8 mouse cellular contexts compared by ENCODE assay signal in the genomic region with DNA sequence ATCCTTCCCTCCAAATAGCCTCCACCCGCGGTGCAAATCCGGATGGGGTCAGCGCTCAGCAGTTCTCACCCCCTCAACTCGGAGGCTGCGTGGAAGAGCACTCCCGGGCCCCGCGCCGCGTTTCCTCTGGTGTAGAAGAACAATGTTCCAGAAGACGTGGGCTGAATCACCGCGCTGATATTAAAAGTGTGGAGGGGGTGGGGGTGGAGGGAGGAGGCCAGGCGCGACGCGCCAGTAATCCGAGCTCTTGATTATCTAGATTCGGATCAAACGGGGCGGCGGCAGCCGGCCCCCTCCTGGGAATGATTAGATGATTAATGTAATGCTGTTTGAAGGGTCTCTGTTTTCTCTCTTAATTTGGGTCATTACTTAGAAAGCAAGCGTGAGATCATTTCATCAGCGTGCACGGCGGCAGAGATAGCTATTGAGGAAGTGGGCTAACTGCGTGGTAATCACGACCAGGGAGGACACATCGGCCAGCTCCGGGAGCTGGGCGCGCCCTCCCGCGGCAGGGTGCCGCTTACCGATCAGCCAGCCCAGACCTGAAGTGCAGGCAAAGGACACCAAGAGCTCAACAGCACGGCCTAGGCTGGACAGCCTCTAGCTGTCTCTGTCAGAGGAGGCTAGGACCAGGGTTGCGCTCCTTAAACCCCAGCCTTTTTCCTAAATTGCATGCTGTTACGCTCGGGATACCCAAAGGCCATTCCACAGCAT. TPM values are rescaled to one million over a fixed set of nuclear protein-coding genes. Genes with fewer than 3 reads are reported as not detected.
DNase-seq lines count a peak whose midpoint lies in the region; ATAC-seq lines count a peak whose summit lies in the region.

No protein-coding gene starts in this region.

- intact Hi-C loops in heart, postnatal 25 days (cut with DNase I), result no loop called here

- under 1% methylated on average over 42 of the region's 42 CpGs for WGBS in heart, embryonic 11.5 days (ENCODE audit: insufficient replicate concordance)
- under 1% methylated on average over 41 of the region's 42 CpGs for WGBS in embryonic facial prominence, embryonic 14.5 days
- WGBS in limb, embryonic 13.5 days, result under 1% methylated on average over 42 of the region's 42 CpGs

- H3K9me3 ChIP-seq in heart, embryonic 11.5 days (replicated peaks; ENCODE audit: control insufficient read depth, low read length), result no peaks in the 10 kb centered on the region
- no peaks in the 10 kb centered on the region for H3K9me3 ChIP-seq in embryonic facial prominence, embryonic 14.5 days (ENCODE audit: control insufficient read depth, low read length)
- no peaks in the 10 kb centered on the region for H3K9me3 ChIP-seq in limb, embryonic 13.5 days

- H3K4me1 ChIP-seq in heart, embryonic 11.5 days (ENCODE audit: control insufficient read depth, insufficient read depth, low read length), result peaks cover 14% of the 10 kb centered on the region; the same call in 1 of the 2 replicates
- H3K4me1 ChIP-seq in embryonic facial prominence, embryonic 14.5 days (ENCODE audit: control insufficient read depth, insufficient read depth, low read length), result no peaks in the 10 kb centered on the region
- peaks cover 28% of the 10 kb centered on the region for H3K4me1 ChIP-seq in limb, embryonic 13.5 days

- H3K4me3 ChIP-seq in heart, embryonic 11.5 days (ENCODE audit: low read depth, low read length), result peak overlapping the region; percentile 16
- no peak overlapping the region for H3K4me3 ChIP-seq in embryonic facial prominence, embryonic 14.5 days (ENCODE audit: low read depth, low read length)
- H3K4me3 ChIP-seq in limb, embryonic 13.5 days, result peak overlapping the region; percentile 2

- no peak for DNase-seq in heart, postnatal 25 days (ENCODE audit: low spot score)
- peak; percentile 28 for DNase-seq in ES-CJ7 (ENCODE audit: low read depth, low spot score)
- DNase-seq in embryonic facial prominence, embryonic 14.5 days (ENCODE audit: low spot score), result peak; percentile 48
- no peak for DNase-seq in c-Kit-positive CD71-positive TER-119-positive erythroid progenitor cells, embryonic 14.5 days (ENCODE audit: low spot score)
- DNase-seq in spleen, adult 12 weeks (ENCODE audit: low spot score), result no peak
- no peak for DNase-seq in lung, postnatal 4 days

- H3K4me2 ChIP-seq in heart, embryonic 11.5 days, result peak overlapping the region; percentile 32
- peak overlapping the region; percentile 21 for H3K4me2 ChIP-seq in embryonic facial prominence, embryonic 14.5 days (ENCODE audit: low read depth, low read length)
- 0 out of 2 replicates have a peak overlapping the region, but pooled peaks have one; percentile 16 for H3K4me2 ChIP-seq in limb, embryonic 13.5 days (replicated peaks)

- H3K27me3 ChIP-seq in heart, embryonic 11.5 days (ENCODE audit: control insufficient read depth, insufficient read depth, low read length), result peaks cover 94% of the 10 kb centered on the region
- peaks cover 100% of the 10 kb centered on the region for H3K27me3 ChIP-seq in embryonic facial prominence, embryonic 14.5 days (replicated peaks; ENCODE audit: control insufficient read depth, insufficient read depth, low read length)
- peaks cover 100% of the 10 kb centered on the region for H3K27me3 ChIP-seq in limb, embryonic 13.5 days

- H3K36me3 ChIP-seq in heart, embryonic 11.5 days (ENCODE audit: control insufficient read depth, insufficient read depth, low read length), result no peaks in the 10 kb centered on the region
- no peaks in the 10 kb centered on the region for H3K36me3 ChIP-seq in embryonic facial prominence, embryonic 14.5 days (ENCODE audit: control insufficient read depth, insufficient read depth, low read length)
- no peaks in the 10 kb centered on the region for H3K36me3 ChIP-seq in limb, embryonic 13.5 days

- H3K9ac ChIP-seq in heart, embryonic 11.5 days (ENCODE audit: low read depth, low read length), result no peak overlapping the region
- H3K9ac ChIP-seq in embryonic facial prominence, embryonic 14.5 days (ENCODE audit: low read depth, low read length), result no peak overlapping the region
- no peak overlapping the region for H3K9ac ChIP-seq in limb, embryonic 13.5 days

- ATAC-seq in heart, embryonic 11.5 days (replicated peaks; ENCODE audit: insufficient number of reproducible peaks, low FRiP score, low TSS enrichment), result no peak
- peak; percentile 16; the same call in 1 of the 2 replicates for ATAC-seq in embryonic facial prominence, embryonic 14.5 days (ENCODE audit: low read depth)
- no peak for ATAC-seq in limb, embryonic 13.5 days (ENCODE audit: low FRiP score, low read depth)

- H3K27ac ChIP-seq in heart, embryonic 11.5 days (ENCODE audit: low read depth, low read length), result no peak overlapping the region
- H3K27ac ChIP-seq in embryonic facial prominence, embryonic 14.5 days (replicated peaks; ENCODE audit: low read depth, low read length), result no peak overlapping the region
- H3K27ac ChIP-seq in limb, embryonic 13.5 days, result no peak overlapping the region

RNA-seq across cellular contexts. Expression of a gene that starts 6.8 kb away (rescaled TPM):
- polyA plus RNA-seq in heart, embryonic 11.5 days (2014; fragmentation: Nextera tagmentation; extraction: Ambion mirVana), result 0.14 TPM in 1 of 2 replicates, not detected in the other
- not detected for total RNA-seq in heart, postnatal 25 days (2021)
- 0.51 TPM in 1 of 2 replicates, not detected in the other for polyA plus RNA-seq in embryonic facial prominence, embryonic 14.5 days (2014; fragmentation: Nextera tagmentation; extraction: Ambion mirVana)
- 0.14 and 0.31 TPM in 2 replicates for polyA plus RNA-seq in limb, embryonic 13.5 days (2015; fragmentation: Nextera tagmentation; extraction: Ambion mirVana)

RNA-seq across cellular contexts. Expression of a gene that starts 57.3 kb away (rescaled TPM):
- polyA plus RNA-seq in heart, embryonic 11.5 days (2014; fragmentation: Nextera tagmentation; extraction: Ambion mirVana), result 25.0 and 25.4 TPM in 2 replicates
- total RNA-seq in heart, postnatal 25 days (2021), result 10 to 100 TPM; 19.7 to 24.1 TPM
- polyA plus RNA-seq in embryonic facial prominence, embryonic 14.5 days (2014; fragmentation: Nextera tagmentation; extraction: Ambion mirVana), result 42.7 and 48.7 TPM in 2 replicates
- 41.8 and 42.7 TPM in 2 replicates for polyA plus RNA-seq in limb, embryonic 13.5 days (2015; fragmentation: Nextera tagmentation; extraction: Ambion mirVana)

RNA-seq across cellular contexts. Expression of a gene that starts 57.5 kb away (rescaled TPM):
- 0.07 TPM in 1 of 2 replicates, not detected in the other for polyA plus RNA-seq in heart, embryonic 11.5 days (2014; fragmentation: Nextera tagmentation; extraction: Ambion mirVana)
- under 1 TPM in 1 of 2 experiments, not detected in 1; 0.13 TPM for total RNA-seq in heart, postnatal 25 days (2021)
- polyA plus RNA-seq in embryonic facial prominence, embryonic 14.5 days (2014; fragmentation: Nextera tagmentation; extraction: Ambion mirVana), result not detected in 2 replicates
- polyA plus RNA-seq in limb, embryonic 13.5 days (2015; fragmentation: Nextera tagmentation; extraction: Ambion mirVana), result 0.09 and 0.27 TPM in 2 replicates

Comparison
In these comparisons a context has a peak if more than half of its experiments do, and no peak if none do; other contexts are left out.
1. DNase-seq: peak in ES-CJ7 (single experiment) and embryonic facial prominence, embryonic 14.5 days (single experiment); none in heart, postnatal 25 days (single experiment), c-Kit-positive CD71-positive TER-119-positive erythroid progenitor cells, embryonic 14.5 days (single experiment), spleen, adult 12 weeks (single experiment) and lung, postnatal 4 days (0 of 2).
2. Peak in every context shown above with its lines, with median percentiles within 50 percentile points of each other: H3K4me2 ChIP-seq.